In genomic region chr19:20393556-20394274, GRCm38 (mm10) we compare ENCODE assay signal across 10 mouse cellular contexts. TPM values are rescaled to one million over a fixed set of nuclear protein-coding genes. Genes with fewer than 3 reads are reported as not detected.
DNase-seq lines count a peak whose midpoint lies in the region; ATAC-seq lines count a peak whose summit lies in the region.
"Had no signal": no experiment of that assay in that cellular context is flagged by ENCODE, and none has a peak within 500 bp of the region (broad histone marks: within the 10 kb centered on the region; RNA-seq: fewer than 3 reads in every experiment).

No protein-coding gene starts in this region.

- no peak overlapping the region for H3K4me3 ChIP-seq in heart, embryonic 12.5 days
- no peak overlapping the region for H3K4me3 ChIP-seq in lung, embryonic 16.5 days (ENCODE audit: low read length)
- H3K4me3 ChIP-seq in midbrain, embryonic 16.5 days (ENCODE audit: low read depth, low read length) = no peak overlapping the region

- peak; percentile 19 to 23 for DNase-seq in heart, adult 9 months (ENCODE audit: low spot score in 2 of 2)
- peak; percentile 21 to 39 for DNase-seq in urinary bladder, postnatal 36 days (ENCODE audit: low spot score in 2 of 2)
- no peak for DNase-seq in urinary bladder, postnatal 4 days (ENCODE audit: low spot score in 2 of 2)
- no peak for DNase-seq in layer of hippocampus, postnatal 10 days (ENCODE audit: low spot score in 2 of 2)
- no peak for DNase-seq in layer of hippocampus, postnatal 25 days (ENCODE audit: extremely low spot score in 1 of 2, low spot score in 1 of 2)

- H3K27me3 ChIP-seq in heart, embryonic 12.5 days (replicated peaks) = no peaks in the 10 kb centered on the region
- no peaks in the 10 kb centered on the region for H3K27me3 ChIP-seq in lung, embryonic 16.5 days (ENCODE audit: control insufficient read depth, insufficient read depth, low read depth, low read length)
- no peaks in the 10 kb centered on the region for H3K27me3 ChIP-seq in midbrain, embryonic 16.5 days (ENCODE audit: control insufficient read depth, insufficient read depth, low read depth, low read length)

- H3K9me3 ChIP-seq in heart, embryonic 12.5 days (replicated peaks) = no peaks in the 10 kb centered on the region
- H3K9me3 ChIP-seq in lung, embryonic 16.5 days (ENCODE audit: control insufficient read depth, low read length) = no peaks in the 10 kb centered on the region
- H3K9me3 ChIP-seq in midbrain, embryonic 16.5 days (replicated peaks; ENCODE audit: control insufficient read depth, low read length, poor library complexity, severe bottlenecking) = no peaks in the 10 kb centered on the region

- H3K4me2 ChIP-seq in heart, embryonic 12.5 days = no peak overlapping the region
- no peak overlapping the region for H3K4me2 ChIP-seq in lung, embryonic 16.5 days (ENCODE audit: low read depth, low read length)
- no peak overlapping the region for H3K4me2 ChIP-seq in midbrain, embryonic 16.5 days (ENCODE audit: low read length)
- H3K4me2 ChIP-seq: liver, embryonic 11.5 days had no signal

- no peaks in the 10 kb centered on the region for H3K36me3 ChIP-seq in heart, embryonic 12.5 days
- no peaks in the 10 kb centered on the region for H3K36me3 ChIP-seq in lung, embryonic 16.5 days (ENCODE audit: control insufficient read depth, insufficient read depth, low read length)
- H3K36me3 ChIP-seq in midbrain, embryonic 16.5 days (ENCODE audit: control insufficient read depth, insufficient read depth, low read length) = no peaks in the 10 kb centered on the region

- 54% methylated on average over 6 of the region's 6 CpGs for WGBS in heart, embryonic 12.5 days
- 47% methylated on average over 6 of the region's 6 CpGs for WGBS in lung, embryonic 16.5 days
- WGBS in midbrain, embryonic 16.5 days = 82% methylated on average over 6 of the region's 6 CpGs

- no peak for ATAC-seq in heart, embryonic 12.5 days (ENCODE audit: insufficient number of reproducible peaks, low FRiP score)
- ATAC-seq in lung, embryonic 16.5 days (ENCODE audit: low read depth) = peak; percentile 67; the same call in 1 of the 2 replicates
- no peak for ATAC-seq in midbrain, embryonic 16.5 days
- ATAC-seq: hindbrain, embryonic 16.5 days had no signal

- H3K27ac ChIP-seq in heart, embryonic 12.5 days (ENCODE audit: poor library complexity, severe bottlenecking) = no peak overlapping the region
- H3K27ac ChIP-seq in lung, embryonic 16.5 days (ENCODE audit: low read length) = peak overlapping the region; percentile 87
- no peak overlapping the region for H3K27ac ChIP-seq in midbrain, embryonic 16.5 days (ENCODE audit: low read length)

- H3K9ac ChIP-seq in heart, embryonic 12.5 days = no peak overlapping the region
- no peak overlapping the region for H3K9ac ChIP-seq in lung, embryonic 16.5 days (ENCODE audit: low read length)
- no peak overlapping the region for H3K9ac ChIP-seq in midbrain, embryonic 16.5 days (ENCODE audit: low read depth, low read length)

- H3K4me1 ChIP-seq in heart, embryonic 12.5 days (replicated peaks) = 0 out of 2 replicates have a peak, but pooled peaks cover 5% of the 10 kb centered on the region
- peaks cover 3% of the 10 kb centered on the region; the same call in 1 of the 2 replicates for H3K4me1 ChIP-seq in lung, embryonic 16.5 days (replicated peaks; ENCODE audit: control insufficient read depth, insufficient read depth, low read length)
- H3K4me1 ChIP-seq in midbrain, embryonic 16.5 days (ENCODE audit: control insufficient read depth, insufficient read depth, low read length) = no peaks in the 10 kb centered on the region

RNA-seq across cellular contexts. Expression of gene Anxa1, which starts 3.0 kb away (rescaled TPM):
- polyA plus RNA-seq in heart, embryonic 12.5 days (2016; fragmentation: Nextera tagmentation; extraction: Ambion mirVana) = 15.8 and 17.4 TPM in 2 replicates
- polyA plus RNA-seq in lung, embryonic 16.5 days (2015; fragmentation: Nextera tagmentation; extraction: Ambion mirVana) = 220 and 240 TPM in 2 replicates
- 7.5 and 9.0 TPM in 2 replicates for polyA plus RNA-seq in midbrain, embryonic 16.5 days (2015; fragmentation: Nextera tagmentation; extraction: Ambion mirVana)
- total RNA-seq in layer of hippocampus, postnatal 10 days (2021) = 1 to 10 TPM; 1.8 to 2.2 TPM
- 1 to 10 TPM in 1 of 2 experiments, under 1 TPM in 1; 0.64 to 1.1 TPM for total RNA-seq in layer of hippocampus, postnatal 25 days (2021)

Comparison
In these comparisons a context has a peak if more than half of its experiments do, and no peak if none do; other contexts are left out.
1. DNase-seq: peak in heart, adult 9 months (2 of 2) and urinary bladder, postnatal 36 days (2 of 2); none in urinary bladder, postnatal 4 days (0 of 2), layer of hippocampus, postnatal 10 days (0 of 2) and layer of hippocampus, postnatal 25 days (0 of 2).
2. RNA of gene Anxa1, which starts 3.0 kb away (polyA plus RNA-seq): 220 to 240 TPM in lung, embryonic 16.5 days; 15.8 to 17.4 TPM in heart, embryonic 12.5 days and 7.5 to 9.0 TPM in midbrain, embryonic 16.5 days; every median in the first group is over 10 times any median in the second.